Mouse (Mus musculus) small intestine, adult 2 months (tissue): ENCODE measurements around the gene Cnga3.

Experiments used
- CTCF ChIP-seq: fragments of 200-500 bp; IDR thresholded peaks from 2 replicates; pipeline ENCODE4 v1.5.1; 2012; ENCODE audit warnings: low read depth, mild to moderate bottlenecking, control low read depth, inconsistent platforms, low read length, moderate library complexity, mixed read lengths; ENCODE audit not compliant: insufficient replicate concordance, insufficient read length; ENCODE audit errors: extremely low read depth
- POLR2A ChIP-seq: fragments of 200-500 bp; IDR thresholded peaks from 2 replicates; pipeline ENCODE4 v1.6.1; 2012; ENCODE audit warnings: low read depth, mild to moderate bottlenecking, control low read depth, inconsistent platforms, low read length, moderate library complexity

GRCm38 (mm10) chr1:37246476-37246875 lies 32.2 kb downstream of the Cnga3 start:
- TF ChIP-seq POLR2A (no peak), CTCF (no peak)
